Mouse (Mus musculus) heart, adult 18-20 months (tissue): ENCODE results near the gene Glod4. TPM values are rescaled to one million over a fixed set of nuclear protein-coding genes. Genes with fewer than 3 reads are reported as not detected.

Experiments
- DNase-seq, 2 experiments: peaks; one replicate each; pipeline ENCODE4 v3.0.0; 2021 to 2022; ENCODE audit warnings: mixed read lengths in 1 of 2
- long read RNA-seq, 2 experiments: library from polyadenylated mRNA; stranded (forward); transcript quantifications; one replicate each; pipeline ENCODE4 v2.0.0; 2021
- total RNA-seq, 2 experiments: library from RNA; stranded (reverse); gene quantifications; 2 replicates each; pipeline ENCODE4 v1.2.3; 2021

The Glod4 gene
- total RNA-seq: 10 to 100 TPM; 40.3 to 44.6 TPM
- long read RNA-seq, experiment 1, transcript Glod4-201 (9 exons, 1,434 nt): major isoform, 66 of 69 reads
- long read RNA-seq, experiment 1, partial matches to known transcripts: 0 of 69 reads
- long read RNA-seq, experiment 1, other reads (novel, unspliced or antisense): 3 of 69 reads
- long read RNA-seq, experiment 2, transcript Glod4-201 (9 exons, 1,434 nt): major isoform, 34 of 38 reads
- long read RNA-seq, experiment 2, partial matches to known transcripts: 1 of 38 reads
- long read RNA-seq, experiment 2, other reads (novel, unspliced or antisense): 3 of 38 reads

DNA sequence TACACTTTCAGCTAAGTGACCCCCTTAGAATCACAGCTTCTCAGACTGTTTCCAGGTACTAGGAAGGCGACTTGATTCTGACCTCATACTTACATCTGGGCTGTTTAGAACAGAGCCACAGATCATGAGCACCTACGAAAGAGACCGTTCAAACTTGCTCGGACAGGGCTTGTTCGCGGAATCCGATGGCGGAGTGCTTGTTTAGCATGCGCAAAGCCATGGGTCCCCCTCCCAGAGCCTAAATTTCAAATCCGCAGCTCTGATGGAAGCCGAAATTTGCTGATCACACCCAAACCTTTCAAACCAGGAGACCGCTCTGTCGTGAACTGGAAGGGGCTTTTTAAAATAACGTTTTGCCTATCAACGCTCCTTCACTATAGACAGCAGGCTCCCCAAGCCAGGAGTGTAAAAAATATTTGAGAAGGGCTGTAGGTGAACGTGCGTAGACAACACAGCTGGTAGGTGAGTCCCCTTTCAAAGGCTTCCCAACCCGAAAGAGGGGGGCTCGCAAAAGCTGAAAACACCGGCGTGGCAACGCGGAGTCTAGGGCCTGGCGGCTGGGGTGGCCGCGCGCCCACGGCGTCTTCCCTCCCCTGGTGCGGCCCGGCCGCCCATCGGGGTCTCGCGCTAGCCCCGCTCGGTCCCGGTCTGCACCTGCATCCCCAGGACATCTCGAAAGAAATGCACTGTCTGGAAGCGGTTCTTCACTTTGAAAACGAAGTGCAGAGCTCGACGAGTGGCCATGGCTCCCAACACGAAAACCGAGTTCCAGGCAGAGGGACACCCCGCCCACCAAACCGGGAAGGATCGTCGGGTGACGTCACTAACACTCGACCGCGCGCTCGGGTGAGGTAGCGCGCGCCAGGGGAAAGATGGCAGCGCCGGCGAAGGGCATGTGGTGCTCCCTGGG is at the start of gene Glod4, which contains the start of gene Mrm3:
Gene Glod4 (minus strand): TSS at position 825 of the 910 bp plus-strand sequence.
Gene Mrm3 (plus strand): TSS at position 815 of the 910 bp plus-strand sequence.
- DNase-seq: peak; percentile 93 to 95

DNA sequence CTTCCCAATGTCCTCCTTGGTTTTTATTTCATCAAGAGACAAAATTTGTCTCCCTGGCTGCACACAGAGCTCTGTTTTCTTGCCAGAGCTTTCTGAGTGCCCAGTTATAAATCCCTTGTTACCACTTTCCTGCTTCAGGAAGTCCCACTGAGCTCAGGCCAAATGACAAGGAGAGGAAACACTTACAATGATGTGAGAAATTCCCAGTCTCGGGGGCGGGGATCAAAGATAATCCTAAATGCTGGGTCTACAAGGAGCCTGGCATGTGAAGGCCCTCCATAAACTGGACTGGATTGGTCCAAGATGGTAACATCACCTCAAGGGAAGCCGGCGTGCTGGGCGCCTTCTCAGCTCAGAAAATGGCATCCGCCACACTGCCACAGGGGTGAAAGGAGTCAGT is 49.3 kb upstream of the Glod4 start:
- DNase-seq: peak; percentile 56 to 71

- DNase-seq: peak; percentile 71 to 79
These were observed 48.9 kb upstream of the Glod4 start for GRCm38 (mm10) chr11:76292398-76292797.

DNA sequence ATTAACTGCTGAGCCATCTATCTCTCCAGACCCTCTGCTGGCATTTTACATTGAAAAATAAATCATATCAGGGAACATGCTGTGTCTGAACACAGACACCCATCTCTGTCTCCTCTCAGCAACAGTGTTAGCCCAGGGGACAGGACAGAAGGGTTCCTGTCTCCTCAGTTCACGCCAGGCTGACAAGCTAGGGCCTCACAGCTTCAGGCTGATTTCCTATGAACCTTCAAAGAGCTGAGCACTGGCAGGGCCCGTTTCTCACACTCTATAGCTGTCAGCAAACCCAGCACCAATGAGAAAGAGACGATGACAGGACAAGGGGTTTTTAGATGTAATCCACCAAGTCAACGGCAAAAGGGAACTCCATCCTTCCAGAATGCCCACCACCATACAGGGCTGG is 48.4 kb upstream of the Glod4 start:
- no peak for DNase-seq

GRCm38 (mm10) chr11:76290367-76290766 is 46.8 kb upstream of the Glod4 start:
- no peak for DNase-seq

DNA sequence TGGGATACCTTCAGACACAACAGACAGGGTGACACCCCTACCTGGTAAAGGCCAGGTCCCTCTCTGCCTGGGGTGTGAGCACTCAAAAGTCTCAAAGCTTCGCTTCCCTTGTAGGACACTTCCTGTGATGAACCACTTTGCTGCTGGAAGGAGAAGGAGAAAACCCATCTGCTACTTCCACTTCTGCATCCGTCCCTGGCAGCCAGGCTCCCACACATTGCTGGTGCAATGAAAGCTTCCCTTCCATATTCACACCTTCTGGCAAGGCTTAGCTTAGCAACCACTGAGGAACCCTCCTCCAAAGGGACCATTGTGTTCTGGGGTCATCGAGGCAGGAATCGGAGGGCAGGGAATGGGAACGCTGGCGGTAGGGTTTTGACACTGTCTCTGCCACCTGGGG is 45.1 kb upstream of the Glod4 start:
- no peak for DNase-seq

DNA sequence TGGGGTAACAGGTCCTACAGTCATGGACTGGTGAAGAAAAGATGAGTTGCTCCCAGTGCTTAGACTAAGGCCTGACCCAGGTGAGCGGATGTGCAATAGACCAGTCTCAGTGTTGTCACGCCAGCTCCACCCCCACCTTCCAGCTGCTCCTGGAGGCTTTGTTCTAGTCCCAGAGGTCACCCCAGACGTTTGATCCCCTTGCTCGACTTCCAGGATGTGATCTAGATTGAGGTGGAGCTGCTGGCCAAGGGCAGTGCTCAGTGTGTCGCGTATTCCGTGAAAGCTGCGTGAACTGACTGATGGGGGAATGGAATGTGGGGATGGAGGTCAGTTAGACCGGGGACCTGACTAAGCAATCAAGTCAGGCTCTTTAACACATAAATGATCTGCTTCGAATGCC is 43.8 kb upstream of the Glod4 start:
- no peak for DNase-seq

- DNase-seq: peak in 1 of 2 experiments; percentile 27
These were observed 43.1 kb upstream of the Glod4 start for GRCm38 (mm10) chr11:76286534-76287126.

GRCm38 (mm10) chr11:76285431-76286075 is 42.0 kb upstream of the Glod4 start:
- DNase-seq: peak; percentile 54 to 63

GRCm38 (mm10) chr11:76283841-76284240 is 40.3 kb upstream of the Glod4 start:
- no peak for DNase-seq

DNA sequence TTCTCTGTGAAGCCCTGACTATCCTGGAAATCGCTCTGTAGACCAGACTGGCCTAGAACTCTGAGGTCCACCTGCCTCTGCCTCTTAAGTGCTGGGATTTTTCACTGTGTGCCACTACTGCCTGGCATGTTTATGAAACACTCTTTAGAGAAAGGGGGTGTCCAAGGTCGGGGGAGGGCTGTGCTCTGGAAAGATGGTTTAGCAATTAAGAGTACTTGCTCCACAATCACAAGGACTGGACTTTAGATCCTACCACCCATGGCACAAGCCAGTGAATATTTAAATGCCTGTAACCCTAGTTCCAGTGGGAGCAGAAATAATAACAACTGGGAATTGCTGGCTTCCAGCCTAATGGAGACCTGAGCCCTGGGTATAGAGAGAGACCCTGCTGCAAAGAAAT is 36.4 kb upstream of the Glod4 start:
- DNase-seq: no peak

DNA sequence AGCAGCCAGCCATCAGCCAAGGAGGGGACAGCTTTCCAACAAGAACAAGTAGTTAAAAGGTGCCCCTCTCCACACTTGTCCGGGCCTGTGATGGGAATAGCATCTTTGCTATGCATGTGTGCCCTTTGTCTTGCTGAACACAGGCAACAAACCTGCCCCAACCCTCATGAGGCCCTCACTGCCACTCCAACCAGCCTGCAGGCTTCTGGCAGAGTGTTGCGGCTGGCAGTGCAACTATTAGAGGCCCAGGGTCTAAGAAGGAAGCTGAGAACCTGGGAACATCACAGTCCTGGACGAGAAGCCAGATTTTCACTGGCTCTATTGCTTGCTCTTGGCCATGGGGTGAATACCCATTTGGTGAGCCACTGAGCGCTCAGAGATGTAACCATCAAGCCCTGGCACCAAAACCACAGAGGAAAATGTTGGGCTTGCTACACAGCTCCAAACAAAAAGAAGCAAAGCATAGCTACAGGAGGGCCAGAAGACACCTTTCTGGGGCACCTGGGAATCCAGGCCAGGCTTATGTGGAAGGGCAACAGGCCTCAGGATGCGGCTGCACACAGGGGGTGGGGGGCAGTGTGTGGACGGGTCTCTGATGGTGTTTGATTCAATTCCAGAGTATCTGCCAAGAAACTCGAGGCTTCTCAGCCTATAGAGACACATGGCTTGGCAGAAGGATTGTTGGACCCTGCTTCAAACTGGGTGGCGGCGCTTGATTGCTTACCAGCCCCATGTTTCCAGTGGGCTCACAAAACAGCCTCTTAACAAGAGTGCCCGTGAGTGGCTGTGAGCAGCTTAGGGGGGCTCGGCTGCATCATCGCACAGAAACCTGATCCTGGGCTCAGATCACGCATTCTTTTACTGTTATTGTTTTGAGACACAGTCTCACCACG is 35.7 kb upstream of the Glod4 start:
- no peak for DNase-seq

DNA sequence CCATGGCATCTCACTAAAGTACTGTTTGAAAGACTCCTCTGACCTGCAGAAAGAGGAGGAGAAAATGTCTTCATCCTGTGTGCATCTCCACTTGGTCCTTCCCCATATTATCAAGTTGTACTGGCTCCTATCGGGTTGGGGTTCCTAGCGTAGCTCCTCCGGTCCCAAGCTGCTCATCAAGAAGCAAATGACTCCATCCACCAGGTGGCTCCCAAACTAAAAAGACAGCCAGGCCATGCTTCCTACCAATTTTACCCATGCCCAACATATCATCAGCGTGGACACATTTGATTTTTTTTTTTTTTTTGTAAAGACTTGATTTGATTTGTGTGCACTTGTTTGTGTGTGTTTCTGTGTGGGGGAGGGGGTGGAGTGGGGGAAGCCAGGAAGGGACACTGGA is 28.9 kb upstream of the Glod4 start:
- peak in 1 of 2 experiments; percentile 47 for DNase-seq

- no peak for DNase-seq
These were observed 25.1 kb upstream of the Glod4 start for GRCm38 (mm10) chr11:76268521-76269065.

DNA sequence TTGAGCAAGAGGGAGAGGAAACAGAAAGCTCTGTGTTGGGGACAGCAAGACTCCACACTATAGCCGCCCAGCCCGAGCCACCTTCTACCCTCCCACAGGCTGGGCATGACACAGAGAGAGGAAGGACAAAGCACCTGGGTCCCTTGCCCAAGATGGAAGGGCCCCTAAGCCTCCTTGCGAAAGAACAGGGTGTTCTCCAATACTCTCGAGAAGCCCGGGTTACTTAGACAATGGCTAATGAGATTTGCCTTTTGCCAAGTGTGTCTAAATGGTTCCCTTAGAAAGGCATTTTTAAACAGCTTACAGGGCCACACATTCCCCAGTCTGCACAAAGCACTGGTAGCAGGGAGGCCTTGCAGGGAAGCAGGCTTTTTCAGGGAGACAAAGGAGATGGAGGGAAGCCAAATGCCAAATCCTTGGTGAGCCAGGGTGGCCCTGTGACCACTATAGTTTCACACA is 24.5 kb upstream of the Glod4 start:
- no peak for DNase-seq

DNA sequence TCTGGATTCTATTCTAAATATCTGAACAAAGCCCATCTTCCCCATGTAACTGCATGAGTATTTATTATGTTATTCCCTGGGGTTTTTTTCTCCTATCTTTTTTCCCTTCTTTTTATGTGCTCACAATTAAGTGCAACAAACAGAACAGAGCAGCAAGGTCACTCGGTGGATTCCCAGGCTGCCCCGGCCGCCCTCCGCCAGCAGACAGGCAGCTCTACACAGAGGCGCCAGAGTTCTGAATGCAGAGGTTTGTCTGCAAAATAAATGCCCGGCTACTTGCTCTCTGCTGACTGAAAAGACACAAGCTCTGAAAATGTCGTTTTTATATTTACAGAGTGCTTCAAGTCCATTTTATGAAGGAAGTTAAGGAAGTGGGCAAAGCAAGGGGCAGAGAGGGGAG is 24.0 kb upstream of the Glod4 start:
- DNase-seq: no peak

- DNase-seq: no peak
These were observed 19.3 kb upstream of the Glod4 start for GRCm38 (mm10) chr11:76262611-76263351.

- DNase-seq: peak in 1 of 2 experiments; percentile 55
These were observed 17.7 kb upstream of the Glod4 start for GRCm38 (mm10) chr11:76261224-76261623.

DNA sequence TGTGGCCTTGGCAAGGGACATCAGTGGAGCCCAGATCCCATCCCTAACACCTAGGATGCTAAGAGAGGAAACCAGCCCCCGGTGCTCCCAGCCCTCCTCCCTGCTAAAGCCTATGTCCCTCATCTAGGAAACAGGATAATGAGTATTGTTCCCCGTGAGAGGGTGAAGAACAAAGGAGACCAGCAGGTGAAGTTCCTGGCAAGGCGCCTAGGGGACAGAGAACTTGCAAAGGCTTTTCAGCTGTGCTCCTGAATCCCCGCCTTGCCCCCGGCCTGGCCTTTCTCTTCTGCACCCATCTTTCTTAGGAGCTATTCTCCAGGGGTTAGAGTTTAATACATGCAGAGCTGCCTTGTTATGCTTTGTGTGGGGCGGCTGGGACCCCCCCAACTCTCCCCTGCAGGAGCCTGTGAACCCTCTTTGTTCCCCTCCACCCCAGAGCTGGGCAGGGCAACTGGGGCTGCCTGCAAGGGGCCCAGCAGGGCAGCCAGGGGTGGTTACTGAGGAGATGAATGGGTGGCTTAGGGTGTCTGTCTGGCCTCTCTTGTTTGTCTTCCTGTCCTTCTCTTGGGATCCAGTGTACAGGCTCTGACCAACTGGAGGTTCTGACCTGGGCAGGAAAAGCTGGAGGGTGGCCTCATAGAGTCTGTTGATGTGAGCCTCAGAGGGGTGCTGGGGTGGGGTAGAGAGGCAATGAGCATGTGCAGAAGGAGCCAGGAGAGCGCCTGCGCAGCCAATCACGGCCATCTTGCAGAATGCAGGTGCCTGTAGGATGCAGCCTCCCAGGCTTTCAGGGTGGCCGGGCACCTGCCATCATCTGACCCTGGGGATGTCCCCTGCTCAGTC is 16.9 kb upstream of the Glod4 start:
- no peak for DNase-seq
